Mouse (Mus musculus) heart, postnatal 0 days (tissue): ENCODE results near the gene BC052040. TPM values are rescaled to one million over a fixed set of nuclear protein-coding genes. Genes with fewer than 3 reads are reported as not detected.

Experiments
- ATAC-seq: fragments of 200-750 bp; cut with Nextera tagmentation; 2 replicates; pipeline ENCODE4 v1.8.0; 2017; ENCODE audit warnings: low read depth, moderate number of reproducible peaks, moderate library complexity; ENCODE audit not compliant: insufficient read depth
- DNase-seq: peaks from one replicate; pipeline ENCODE4 v3.0.0-alpha.2; 2016; ENCODE audit warnings: low spot score
- H3K27ac ChIP-seq: fragments of 300-500 bp; sonication (generic); 2 replicates; pipeline ENCODE4 v1.5.1; 2014; ENCODE audit warnings: low read depth, mild to moderate bottlenecking
- H3K27me3 ChIP-seq: fragments of 300-500 bp; sonication (generic); 2 replicates; pipeline ENCODE4 v1.6.1; 2014; ENCODE audit warnings: low read length, mixed read lengths; ENCODE audit not compliant: control insufficient read depth, insufficient read depth
- H3K36me3 ChIP-seq: fragments of 300-500 bp; sonication (generic); replicated peaks from 2 replicates; pipeline ENCODE4 v1.6.1; 2014; ENCODE audit warnings: low read length, mixed read lengths; ENCODE audit not compliant: control insufficient read depth, insufficient read depth
- H3K4me1 ChIP-seq: fragments of 300-500 bp; sonication (generic); 2 replicates; pipeline ENCODE4 v1.6.1; 2014; ENCODE audit warnings: antibody characterized with exemption; ENCODE audit not compliant: control insufficient read depth, insufficient read depth
- H3K4me2 ChIP-seq: fragments of 300-500 bp; sonication (generic); 2 replicates; pipeline ENCODE4 v1.6.1; 2014; ENCODE audit warnings: low read depth, mild to moderate bottlenecking, low read length, moderate library complexity
- H3K4me3 ChIP-seq: fragments of 300-500 bp; sonication (generic); 2 replicates; pipeline ENCODE4 v1.5.1; 2014; ENCODE audit warnings: low read depth, low read length
- H3K9ac ChIP-seq: fragments of 300-500 bp; sonication (generic); replicated peaks from 2 replicates; pipeline ENCODE4 v1.6.1; 2014; ENCODE audit warnings: low read depth, low read length, mixed read lengths
- H3K9me3 ChIP-seq: fragments of 300-500 bp; sonication (generic); replicated peaks from 2 replicates; pipeline ENCODE4 v1.6.1; 2016; ENCODE audit warnings: low read length; ENCODE audit not compliant: control insufficient read depth
- CTCF ChIP-seq: IDR thresholded peaks from 2 replicates; pipeline ENCODE4 v1.5.1; 2016; ENCODE audit warnings: antibody characterized with exemption, control low read depth, low read depth
- EP300 ChIP-seq: IDR thresholded peaks from 2 replicates; pipeline ENCODE4 v1.6.1; 2016; ENCODE audit warnings: antibody characterized with exemption, low read depth
- WGBS: fragments of 180-500 bp; shearing (Covaris S2); extraction: QIAGEN DNeasy Blood & Tissue Kit; methylation state at CpG from one replicate; pipeline ENCODE4 v1.1.7; 2014; 5-methylcytosine and 5-hydroxymethylcytosine counted together
- polyA plus RNA-seq: library from polyadenylated mRNA; unstranded; fragments of >200 nt; fragmentation: Nextera tagmentation; extraction: Ambion mirVana; gene quantifications from 2 replicates; pipeline ENCODE4 v1.2.1, GENCODE M21; 2015
- total RNA-seq: library from RNA; depleted of rRNA; stranded (reverse); fragments of >200 nt; gene quantifications from 2 replicates; pipeline ENCODE4 v1.2.3, GENCODE M21; 2014; ENCODE audit warnings: low replicate concordance

BC052040 gene
- total and polyA plus RNA-seq, 2 experiments from 2014 or later, result 3.9 to 4.1 TPM

GRCm38 (mm10) chr2:115590602-115591001, 9.1 kb downstream of the BC052040 start:
- DNase-seq, result no peak
- TF ChIP-seq CTCF (no peak), EP300 (no peak)

GRCm38 (mm10) chr2:115592651-115593119, 11.2 kb downstream of the BC052040 start:
- H3K4me2 ChIP-seq, result no peak overlapping the region
- H3K36me3 ChIP-seq, result no peaks in the 10 kb centered on the region
- H3K27ac ChIP-seq, result peak overlapping the region; percentile 46
- H3K9me3 ChIP-seq, result no peaks in the 10 kb centered on the region
- WGBS, result 22% methylated on average over 2 of the region's 2 CpGs
- peak; percentile 49 for ATAC-seq
- H3K4me3 ChIP-seq, result no peak overlapping the region
- TF ChIP-seq EP300 (no peak), CTCF (no peak)
- no peak overlapping the region for H3K9ac ChIP-seq
- no peaks in the 10 kb centered on the region for H3K27me3 ChIP-seq
- DNase-seq, result no peak
- H3K4me1 ChIP-seq, result peaks cover 12% of the 10 kb centered on the region

More at GRCm38 (mm10) chr2:115590602-115591001, 9.1 kb downstream of the BC052040 start:
- Histone ChIP-seq H3K9ac (no peak overlapping the region), H3K4me1 (peaks cover 6% of the 10 kb centered on the region; the same call in 1 of the 2 replicates), H3K4me3 (no peak overlapping the region), H3K27ac (no peak overlapping the region), H3K27me3 (no peaks in the 10 kb centered on the region), H3K36me3 (no peaks in the 10 kb centered on the region), H3K4me2 (no peak overlapping the region), H3K9me3 (no peaks in the 10 kb centered on the region)
- no peak for ATAC-seq
- 42% methylated on average over 2 of the region's 2 CpGs for WGBS

GRCm38 (mm10) chr2:115597017-115597416, 15.5 kb downstream of the BC052040 start:
- TF ChIP-seq CTCF, result no peak
- no peak for TF ChIP-seq EP300
- WGBS, result 83% methylated on average over 10 of the region's 10 CpGs

GRCm38 (mm10) chr2:115598266-115598665, 16.8 kb downstream of the BC052040 start:
- H3K4me1 ChIP-seq, result peaks cover 7% of the 10 kb centered on the region; the same call in 1 of the 2 replicates
- no peak overlapping the region for H3K9ac ChIP-seq
- H3K9me3 ChIP-seq, result no peaks in the 10 kb centered on the region
- DNase-seq (no peak), ATAC-seq (no peak)
- TF ChIP-seq EP300 (no peak), CTCF (no peak)
- no peaks in the 10 kb centered on the region for H3K36me3 ChIP-seq
- H3K27me3 ChIP-seq, result no peaks in the 10 kb centered on the region
- no peak overlapping the region for H3K4me3 ChIP-seq
- 77% methylated on average over 5 of the region's 5 CpGs for WGBS
- no peak overlapping the region for H3K27ac ChIP-seq
- H3K4me2 ChIP-seq, result no peak overlapping the region

More at GRCm38 (mm10) chr2:115597017-115597416, 15.5 kb downstream of the BC052040 start:
- H3K4me3 ChIP-seq, result no peak overlapping the region
- H3K36me3 ChIP-seq, result no peaks in the 10 kb centered on the region
- no peak overlapping the region for H3K9ac ChIP-seq
- H3K27ac ChIP-seq, result no peak overlapping the region
- H3K4me2 ChIP-seq, result no peak overlapping the region
- no peak for DNase-seq
- no peak for ATAC-seq
- no peaks in the 10 kb centered on the region for H3K9me3 ChIP-seq
- no peaks in the 10 kb centered on the region for H3K27me3 ChIP-seq
- H3K4me1 ChIP-seq, result peaks cover 7% of the 10 kb centered on the region; the same call in 1 of the 2 replicates

GRCm38 (mm10) chr2:115600724-115601123, 19.2 kb downstream of the BC052040 start:
- TF ChIP-seq CTCF, result no peak
- no peak for TF ChIP-seq EP300
- DNase-seq (no peak), ATAC-seq (no peak)
- H3K9ac ChIP-seq, result no peak overlapping the region
- H3K36me3 ChIP-seq, result no peaks in the 10 kb centered on the region
- H3K4me1 ChIP-seq, result peaks cover 6% of the 10 kb centered on the region
- 65% methylated on average over 5 of the region's 5 CpGs for WGBS
- no peak overlapping the region for H3K4me3 ChIP-seq
- no peak overlapping the region for H3K27ac ChIP-seq
- no peaks in the 10 kb centered on the region for H3K27me3 ChIP-seq
- no peaks in the 10 kb centered on the region for H3K9me3 ChIP-seq
- H3K4me2 ChIP-seq, result no peak overlapping the region

- no peak overlapping the region for H3K9ac ChIP-seq
- H3K4me1 ChIP-seq, result peaks cover 3% of the 10 kb centered on the region; the same call in 1 of the 2 replicates
- TF ChIP-seq CTCF, result no peak
- no peak for TF ChIP-seq EP300
- no peak overlapping the region for H3K4me3 ChIP-seq
- no peak overlapping the region for H3K27ac ChIP-seq
- no peaks in the 10 kb centered on the region for H3K27me3 ChIP-seq
- DNase-seq (no peak), ATAC-seq (no peak)
- no peaks in the 10 kb centered on the region for H3K36me3 ChIP-seq
- no peaks in the 10 kb centered on the region for H3K9me3 ChIP-seq
- 89% methylated on average over 1 of the region's 1 CpGs for WGBS
- H3K4me2 ChIP-seq, result no peak overlapping the region
Observed at GRCm38 (mm10) chr2:115601280-115601679, 19.8 kb downstream of the BC052040 start.
